Mouse (Mus musculus): ENCODE results near the gene Grk1. TPM values are rescaled to one million over a fixed set of nuclear protein-coding genes. Genes with fewer than 3 reads are reported as not detected.

Gene Grk1
- polyA plus RNA-seq, 1 experiment from 2014 or later = not detected

GRCm38 (mm10) chr8:13428156-13428555 lies 23.3 kb downstream of the Grk1 start:
- WGBS (ENCODE audit: insufficient replicate concordance) = 60% methylated on average over 9 of the region's 9 CpGs
- Histone ChIP-seq H3K9ac (no peak overlapping the region), H3K9me3 (replicated peaks) (no peaks in the 10 kb centered on the region), H3K27ac (no peak overlapping the region), H3K4me1 (replicated peaks) (no peaks in the 10 kb centered on the region), H3K27me3 (peaks cover 3% of the 10 kb centered on the region; the same call in 1 of the 2 replicates), H3K4me2 (no peak overlapping the region), H3K4me3 (replicated peaks) (no peak overlapping the region), H3K36me3 (no peaks in the 10 kb centered on the region)
- no peak for DNase-seq
- no peak for ATAC-seq (ENCODE audit: low read depth)

- Histone ChIP-seq H3K4me2 (no peak overlapping the region), H3K4me3 (replicated peaks) (no peak overlapping the region), H3K9me3 (replicated peaks) (no peaks in the 10 kb centered on the region), H3K36me3 (no peaks in the 10 kb centered on the region), H3K4me1 (replicated peaks) (no peaks in the 10 kb centered on the region), H3K27ac (no peak overlapping the region), H3K27me3 (peaks cover 24% of the 10 kb centered on the region), H3K9ac (no peak overlapping the region)
- no peak for DNase-seq
- WGBS (ENCODE audit: insufficient replicate concordance) = 62% methylated on average over 7 of the region's 7 CpGs
- no peak for ATAC-seq (ENCODE audit: low read depth)
Measured at GRCm38 (mm10) chr8:13430412-13430811, 25.5 kb downstream of the Grk1 start.

- Histone ChIP-seq H3K36me3 (no peaks in the 10 kb centered on the region), H3K4me3 (replicated peaks) (no peak overlapping the region), H3K9me3 (replicated peaks) (no peaks in the 10 kb centered on the region), H3K9ac (no peak overlapping the region), H3K4me1 (replicated peaks) (no peaks in the 10 kb centered on the region), H3K4me2 (no peak overlapping the region), H3K27me3 (peaks cover 28% of the 10 kb centered on the region), H3K27ac (no peak overlapping the region)
- ATAC-seq (ENCODE audit: low read depth) (no peak), DNase-seq (no peak)
Measured at GRCm38 (mm10) chr8:13430866-13431265, 26.0 kb downstream of the Grk1 start.

- H3K27me3 ChIP-seq = peaks cover 45% of the 10 kb centered on the region
- whole genome bisulfite sequencing (ENCODE audit: insufficient replicate concordance) = 31% methylated on average over 5 of the region's 5 CpGs
Measured at GRCm38 (mm10) chr8:13433130-13433529, 28.2 kb downstream of the Grk1 start.

GRCm38 (mm10) chr8:13434889-13435288 lies 30.0 kb downstream of the Grk1 start, which contains the start of gene Tmem255b:
Tmem255b (plus strand) TSS chr8:13435189.
- H3K9ac ChIP-seq = no peak within 1 kb of the TSS
- H3K4me1 ChIP-seq (replicated peaks) = no peaks in the 10 kb centered on the region
- 22% methylated on average over 10 of the region's 10 CpGs for WGBS (ENCODE audit: insufficient replicate concordance)
- no peak for DNase-seq
- H3K4me3 ChIP-seq (replicated peaks) = no peak within 1 kb of the TSS
- no peak within 1 kb of the TSS for H3K27ac ChIP-seq
- H3K4me2 ChIP-seq = no peak within 1 kb of the TSS
- H3K9me3 ChIP-seq (replicated peaks) = no peaks in the 10 kb centered on the region
- H3K36me3 ChIP-seq = no peaks in the 10 kb centered on the region
- peaks cover 45% of the 10 kb centered on the region for H3K27me3 ChIP-seq
- no peak for ATAC-seq (ENCODE audit: low read depth)

More at GRCm38 (mm10) chr8:13433130-13433529, 28.2 kb downstream of the Grk1 start:
- DNase-seq (no peak), ATAC-seq (ENCODE audit: low read depth) (no peak)
- Histone ChIP-seq H3K9ac (no peak overlapping the region), H3K36me3 (no peaks in the 10 kb centered on the region), H3K4me2 (no peak overlapping the region), H3K4me1 (replicated peaks) (no peaks in the 10 kb centered on the region), H3K9me3 (replicated peaks) (no peaks in the 10 kb centered on the region), H3K27ac (no peak overlapping the region), H3K4me3 (replicated peaks) (no peak overlapping the region)

GRCm38 (mm10) chr8:13436052-13436451 lies 31.2 kb downstream of the Grk1 start:
- Histone ChIP-seq H3K4me3 (replicated peaks) (no peak overlapping the region), H3K4me1 (replicated peaks) (no peaks in the 10 kb centered on the region), H3K27ac (no peak overlapping the region), H3K9me3 (replicated peaks) (no peaks in the 10 kb centered on the region), H3K9ac (no peak overlapping the region), H3K27me3 (peaks cover 45% of the 10 kb centered on the region), H3K36me3 (no peaks in the 10 kb centered on the region), H3K4me2 (no peak overlapping the region)
- WGBS (ENCODE audit: insufficient replicate concordance) = 7% methylated on average over 8 of the region's 8 CpGs
- ATAC-seq (ENCODE audit: low read depth) (no peak), DNase-seq (no peak)

- no peaks in the 10 kb centered on the region for H3K4me1 ChIP-seq (replicated peaks)
- H3K9ac ChIP-seq = no peak overlapping the region
- H3K36me3 ChIP-seq = no peaks in the 10 kb centered on the region
- H3K9me3 ChIP-seq (replicated peaks) = no peaks in the 10 kb centered on the region
- H3K27me3 ChIP-seq = peaks cover 44% of the 10 kb centered on the region
- H3K4me3 ChIP-seq (replicated peaks) = no peak overlapping the region
- H3K27ac ChIP-seq = no peak overlapping the region
- ATAC-seq (ENCODE audit: low read depth) (no peak), DNase-seq (no peak)
- 25% methylated on average over 2 of the region's 2 CpGs for WGBS (ENCODE audit: insufficient replicate concordance)
- no peak overlapping the region for H3K4me2 ChIP-seq
Measured at GRCm38 (mm10) chr8:13437531-13437930, 32.6 kb downstream of the Grk1 start.

- Histone ChIP-seq H3K9ac (no peak overlapping the region), H3K4me3 (replicated peaks) (no peak overlapping the region), H3K27ac (no peak overlapping the region), H3K36me3 (no peaks in the 10 kb centered on the region), H3K9me3 (replicated peaks) (no peaks in the 10 kb centered on the region), H3K27me3 (peaks cover 4% of the 10 kb centered on the region), H3K4me1 (replicated peaks) (no peaks in the 10 kb centered on the region), H3K4me2 (no peak overlapping the region)
- ATAC-seq (ENCODE audit: low read depth) = no peak
- 72% methylated on average over 2 of the region's 2 CpGs for WGBS (ENCODE audit: insufficient replicate concordance)
- DNase-seq = no peak
Measured at GRCm38 (mm10) chr8:13442152-13442551, 37.3 kb downstream of the Grk1 start.

GRCm38 (mm10) chr8:13446456-13446855 lies 41.6 kb downstream of the Grk1 start:
- 71% methylated on average over 6 of the region's 6 CpGs for WGBS (ENCODE audit: insufficient replicate concordance)
- Histone ChIP-seq H3K36me3 (no peaks in the 10 kb centered on the region), H3K4me1 (replicated peaks) (no peaks in the 10 kb centered on the region), H3K4me3 (replicated peaks) (no peak overlapping the region), H3K27ac (no peak overlapping the region), H3K27me3 (no peaks in the 10 kb centered on the region), H3K4me2 (no peak overlapping the region), H3K9ac (no peak overlapping the region), H3K9me3 (replicated peaks) (no peaks in the 10 kb centered on the region)
- no peak for DNase-seq
- no peak for ATAC-seq (ENCODE audit: low read depth)

GRCm38 (mm10) chr8:13448145-13448544 lies 43.3 kb downstream of the Grk1 start:
- DNase-seq (no peak), ATAC-seq (ENCODE audit: low read depth) (no peak)
- Histone ChIP-seq H3K4me3 (replicated peaks) (no peak overlapping the region), H3K36me3 (no peaks in the 10 kb centered on the region), H3K9me3 (replicated peaks) (no peaks in the 10 kb centered on the region), H3K4me2 (no peak overlapping the region), H3K27ac (no peak overlapping the region), H3K9ac (no peak overlapping the region), H3K4me1 (replicated peaks) (no peaks in the 10 kb centered on the region), H3K27me3 (no peaks in the 10 kb centered on the region)
- WGBS (ENCODE audit: insufficient replicate concordance) = 38% methylated on average over 4 of the region's 4 CpGs

GRCm38 (mm10) chr8:13451747-13452277 lies 46.9 kb downstream of the Grk1 start:
- H3K4me1 ChIP-seq (replicated peaks) = no peaks in the 10 kb centered on the region
- no peak overlapping the region for H3K4me2 ChIP-seq
- 53% methylated on average over 6 of the region's 6 CpGs for WGBS (ENCODE audit: insufficient replicate concordance)
- H3K27me3 ChIP-seq = no peaks in the 10 kb centered on the region
- no peak for DNase-seq
- H3K9me3 ChIP-seq (replicated peaks) = no peaks in the 10 kb centered on the region
- ATAC-seq (ENCODE audit: low read depth) = no peak
- no peak overlapping the region for H3K9ac ChIP-seq
- no peak overlapping the region for H3K4me3 ChIP-seq (replicated peaks)
- no peaks in the 10 kb centered on the region for H3K36me3 ChIP-seq
- H3K27ac ChIP-seq = no peak overlapping the region

GRCm38 (mm10) chr8:13454341-13455113 lies 49.6 kb downstream of the Grk1 start:
- H3K4me3 ChIP-seq (replicated peaks) = no peak overlapping the region
- no peak overlapping the region for H3K4me2 ChIP-seq
- H3K9me3 ChIP-seq (replicated peaks) = no peaks in the 10 kb centered on the region
- no peaks in the 10 kb centered on the region for H3K27me3 ChIP-seq
- 56% methylated on average over 8 of the region's 8 CpGs for WGBS (ENCODE audit: insufficient replicate concordance)
- H3K9ac ChIP-seq = no peak overlapping the region
- ATAC-seq (ENCODE audit: low read depth) = no peak
- H3K27ac ChIP-seq = no peak overlapping the region
- no peaks in the 10 kb centered on the region for H3K36me3 ChIP-seq
- no peak for DNase-seq
- no peaks in the 10 kb centered on the region for H3K4me1 ChIP-seq (replicated peaks)
